Mouse (Mus musculus): Measurements from ENCODE around the gene Eid2.
"Not testable (repeated sequence)": the region's sequence is repeated elsewhere in the genome, so short reads cannot be mapped to it uniquely, and the experiment has no call there.

Gene Eid2

GRCm38 (mm10) chr7:28267129-28268041 lies at the start of gene Eid2:
Gene Eid2 (plus strand): TSS chr7:28267881.
- peak; percentile 88 for DNase-seq (ENCODE audit: low read depth, low spot score)

GRCm38 (mm10) chr7:28218951-28219740 lies 48.5 kb upstream of the Eid2 start:
- not testable (repeated sequence) for DNase-seq (ENCODE audit: low read depth, low spot score)

GRCm38 (mm10) chr7:28226836-28227235 lies 40.8 kb upstream of the Eid2 start:
- DNase-seq (ENCODE audit: low read depth, low spot score), result not testable (repeated sequence)

- DNase-seq (ENCODE audit: low read depth, low spot score), result not testable (repeated sequence)
These were observed 40.3 kb upstream of the Eid2 start for GRCm38 (mm10) chr7:28227421-28227820.

DNA sequence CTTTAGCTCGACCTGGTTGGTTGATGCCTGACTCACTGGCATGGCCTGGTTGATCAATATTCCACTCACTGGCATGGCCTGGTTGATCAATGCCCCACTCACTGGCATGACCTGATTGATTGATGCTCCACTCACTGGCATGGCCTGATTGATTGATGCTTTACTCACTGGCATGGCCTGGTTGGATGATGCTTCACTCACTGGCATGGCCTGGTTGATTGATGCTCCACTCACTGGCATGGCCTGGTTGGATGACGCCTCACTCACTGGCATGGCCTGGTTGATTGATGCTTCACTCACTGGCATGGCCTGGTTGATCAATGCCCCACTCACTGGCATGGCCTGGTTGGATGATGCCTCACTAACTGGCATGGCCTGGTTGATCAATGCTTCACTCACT lies 23.7 kb upstream of the Eid2 start:
- DNase-seq (ENCODE audit: low read depth, low spot score), result not testable (repeated sequence)

GRCm38 (mm10) chr7:28248957-28249356 lies 18.7 kb upstream of the Eid2 start:
- no peak for DNase-seq (ENCODE audit: low read depth, low spot score)

- DNase-seq (ENCODE audit: low read depth, low spot score), result no peak
These were observed 15.7 kb upstream of the Eid2 start for GRCm38 (mm10) chr7:28251976-28252375.

DNA sequence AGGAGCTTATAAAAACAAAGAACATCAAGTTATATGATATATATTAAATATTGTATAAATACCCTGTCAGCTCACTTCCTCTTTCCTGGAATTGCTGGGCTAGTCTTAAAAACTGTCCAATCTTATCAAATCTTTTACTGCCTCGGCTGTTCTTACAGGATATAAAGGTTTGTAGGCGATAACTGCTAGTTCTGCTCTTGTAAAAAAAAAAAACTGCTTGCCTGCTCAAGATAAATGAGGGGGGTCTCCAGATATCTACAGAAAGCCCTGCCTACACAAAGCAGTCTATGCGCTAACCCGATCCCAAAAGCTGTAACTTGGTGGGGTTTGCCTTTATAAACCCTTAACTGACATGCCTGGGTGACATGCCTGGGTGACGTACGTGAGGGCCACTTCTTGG lies 13.1 kb upstream of the Eid2 start:
- DNase-seq (ENCODE audit: low read depth, low spot score), result no peak

DNA sequence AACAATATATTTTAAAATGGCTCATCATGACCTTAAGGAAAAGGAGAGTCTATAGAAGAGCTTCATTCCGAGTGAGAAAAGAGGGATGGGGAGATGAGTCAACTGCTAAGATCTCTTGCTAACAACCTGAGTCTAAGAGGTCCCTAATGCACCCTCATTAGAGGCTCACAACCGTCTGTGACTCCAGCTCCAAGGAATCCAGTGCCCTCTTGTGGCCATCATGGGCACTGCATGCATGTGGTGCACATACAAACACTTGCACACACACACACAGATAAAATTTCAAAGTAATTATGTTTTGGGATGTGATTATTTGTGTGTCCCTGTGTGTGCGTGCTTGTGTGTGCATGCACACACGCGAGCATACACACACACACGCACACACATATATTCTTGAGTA lies 12.2 kb upstream of the Eid2 start:
- no peak for DNase-seq (ENCODE audit: low read depth, low spot score)

GRCm38 (mm10) chr7:28262861-28263260 lies 4.8 kb upstream of the Eid2 start:
- DNase-seq (ENCODE audit: low read depth, low spot score), result no peak

DNA sequence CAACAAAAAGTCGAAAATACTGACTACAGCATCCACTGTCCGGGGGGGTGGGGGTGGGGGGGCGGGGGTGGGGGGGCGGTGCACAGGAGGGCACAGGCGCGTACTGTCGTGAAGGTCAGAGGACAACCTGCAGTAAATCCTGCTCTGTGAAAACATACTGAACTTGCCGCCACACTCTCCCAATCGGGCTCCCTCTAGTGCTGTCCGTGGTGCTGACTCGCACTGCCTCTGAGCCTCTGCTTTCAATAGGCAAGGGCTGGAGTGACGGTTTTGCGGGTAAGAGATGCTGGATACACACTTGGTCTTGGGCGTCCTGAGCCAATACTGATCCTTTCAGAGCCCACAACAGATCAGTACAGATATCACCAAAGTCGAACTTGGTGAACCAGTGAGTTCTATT lies 3.9 kb upstream of the Eid2 start:
- peak; percentile 72 for DNase-seq (ENCODE audit: low read depth, low spot score)

- no peak for DNase-seq (ENCODE audit: low read depth, low spot score)
These were observed 2.3 kb upstream of the Eid2 start for GRCm38 (mm10) chr7:28265391-28265790.

DNA sequence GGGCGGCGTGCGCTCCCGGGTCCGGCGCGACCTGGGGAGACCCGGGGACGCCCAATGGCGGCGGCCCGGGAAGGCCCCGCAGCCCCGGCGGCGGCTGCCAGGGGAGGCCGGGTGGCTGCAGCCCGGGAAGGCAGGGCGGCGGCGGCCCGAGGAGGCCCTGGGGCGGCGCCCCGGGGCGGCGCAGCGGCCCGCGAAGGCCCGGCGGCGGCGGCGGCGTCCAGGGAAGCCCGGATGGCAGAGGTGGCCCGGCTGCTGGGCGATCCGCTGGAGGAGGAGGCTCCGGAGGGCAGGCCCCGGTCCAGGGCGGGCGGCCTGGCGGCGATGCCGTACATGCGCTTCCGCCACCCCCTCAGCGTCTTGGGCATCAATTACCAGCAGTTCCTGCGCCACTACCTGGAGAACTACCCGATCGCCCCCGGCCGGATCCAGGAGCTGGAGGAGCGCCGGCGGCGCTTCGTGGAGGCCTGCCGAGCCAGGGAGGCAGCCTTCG lies 406 bp downstream of the Eid2 start:
- no peak for DNase-seq (ENCODE audit: low read depth, low spot score)

DNA sequence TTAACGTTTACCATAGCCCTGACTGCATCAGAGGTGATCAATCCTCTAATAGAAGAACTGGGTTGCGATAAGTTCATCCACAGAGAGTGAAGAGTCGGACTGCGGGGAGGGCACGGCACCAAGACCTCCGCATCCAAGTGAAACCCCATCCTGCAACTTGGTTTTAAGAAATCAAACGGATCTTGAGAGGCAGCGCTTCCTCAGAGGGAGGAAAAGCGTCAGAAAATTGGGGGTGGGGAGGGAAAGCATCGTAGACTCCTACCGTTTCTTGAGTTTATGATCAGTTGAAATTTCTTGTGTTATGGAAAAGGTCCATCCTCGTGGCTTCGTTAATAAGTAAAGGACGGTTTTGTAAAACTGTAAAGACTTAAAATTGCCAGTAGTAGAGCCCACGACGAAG lies 895 bp downstream of the Eid2 start:
- DNase-seq (ENCODE audit: low read depth, low spot score), result no peak

DNA sequence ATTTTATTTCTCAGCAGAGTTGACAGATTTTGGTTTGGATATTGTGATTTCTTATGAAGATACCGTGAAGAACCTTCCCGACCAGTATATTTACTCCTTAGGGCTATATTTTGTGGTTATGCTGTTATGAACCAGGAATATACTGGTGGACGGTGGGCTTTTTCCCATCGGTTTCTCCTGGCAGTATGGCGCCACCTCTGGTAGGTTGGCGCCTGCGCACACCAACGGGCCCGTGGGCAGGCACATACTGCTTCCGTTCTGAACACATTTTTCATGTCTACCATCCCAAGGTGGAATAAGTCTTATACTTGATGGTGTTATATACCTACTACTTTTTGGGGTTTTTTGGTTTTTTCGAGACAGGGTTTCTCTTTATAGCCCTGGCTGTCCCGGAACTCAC lies 1.7 kb downstream of the Eid2 start:
- DNase-seq (ENCODE audit: low read depth, low spot score), result no peak

DNA sequence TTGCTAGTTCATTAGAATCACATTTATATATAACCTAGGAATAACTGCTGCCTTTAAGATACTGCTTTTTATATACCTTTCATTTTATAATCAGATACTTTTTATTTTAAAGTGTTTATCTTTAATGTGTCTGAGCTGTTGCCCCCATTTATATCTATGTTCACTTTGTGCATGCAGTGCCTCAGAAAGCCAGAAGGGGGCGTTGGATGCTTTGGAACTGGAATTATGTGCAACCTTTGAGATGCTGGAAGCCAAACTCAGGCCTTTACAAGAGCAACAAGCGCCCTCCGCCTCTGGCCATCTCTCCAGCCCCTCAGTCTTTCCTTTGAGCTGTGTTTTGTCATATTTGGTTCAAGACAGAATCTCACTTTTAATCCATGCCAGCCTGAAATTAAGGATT lies 4.1 kb downstream of the Eid2 start:
- DNase-seq (ENCODE audit: low read depth, low spot score), result no peak

GRCm38 (mm10) chr7:28277237-28277614 lies 9.5 kb downstream of the Eid2 start:
- no peak for DNase-seq (ENCODE audit: low read depth, low spot score)

GRCm38 (mm10) chr7:28277615-28278278 lies 10.1 kb downstream of the Eid2 start, which contains the start of gene Eid2b:
Gene Eid2b (plus strand): TSS chr7:28277739.
- peak; percentile 94 for DNase-seq (ENCODE audit: low read depth, low spot score)

GRCm38 (mm10) chr7:28278279-28278652 lies 10.6 kb downstream of the Eid2 start:
- no peak for DNase-seq (ENCODE audit: low read depth, low spot score)

- no peak for DNase-seq (ENCODE audit: low read depth, low spot score)
These were observed 12.9 kb downstream of the Eid2 start for GRCm38 (mm10) chr7:28280630-28281029.

DNA sequence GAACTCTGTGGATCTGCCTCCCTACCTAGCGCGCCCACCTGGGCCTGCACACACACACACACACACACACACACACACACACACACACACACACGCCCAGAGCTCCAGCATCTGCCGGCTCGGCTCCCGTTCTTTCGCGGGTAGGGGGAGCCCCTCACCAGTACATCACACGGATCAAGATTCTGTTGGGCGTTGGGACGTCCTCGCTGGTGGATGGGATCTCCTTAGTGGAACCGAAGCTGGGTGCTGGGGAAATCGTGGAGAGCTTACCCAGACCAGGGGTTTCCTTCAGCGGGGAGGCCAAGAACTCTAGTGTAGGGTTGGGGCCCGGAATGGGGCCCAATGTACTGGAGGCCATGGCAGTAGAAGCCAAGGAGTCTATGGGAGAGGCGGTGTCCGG lies 22.5 kb downstream of the Eid2 start:
- DNase-seq (ENCODE audit: low read depth, low spot score), result no peak

All from embryo, embryonic 11.5 days (tissue).